Mouse (Mus musculus): ENCODE measurements around the gene Usp4. TPM values are rescaled to one million over a fixed set of nuclear protein-coding genes. Genes with fewer than 3 reads are reported as not detected.

Usp4 gene
- polyA plus RNA-seq, 1 experiment from 2014 or later: 68.3 TPM

DNA sequence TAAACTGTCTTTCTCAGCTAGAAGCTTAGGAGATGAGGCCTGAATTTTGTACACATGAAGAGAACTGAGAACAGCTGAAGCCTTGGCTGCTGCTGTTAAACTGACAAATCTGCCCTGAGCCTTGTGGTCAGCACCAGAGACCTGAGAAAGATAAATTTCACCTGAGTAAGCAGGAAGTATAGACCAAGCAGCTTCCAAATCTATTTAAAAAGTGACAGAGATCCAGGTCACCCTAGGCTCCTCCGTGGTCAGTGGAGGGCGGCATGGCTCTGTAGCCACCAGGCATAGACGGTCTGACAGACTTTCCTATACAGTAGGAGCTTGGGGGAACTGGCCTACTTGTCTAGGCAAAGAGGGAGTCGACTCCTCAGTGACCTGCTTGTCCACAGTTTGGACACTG lies 39.2 kb downstream of the Usp4 start:
- no peak overlapping the region for H3K4me2 ChIP-seq
- H3K4me3 ChIP-seq: no peak overlapping the region
- WGBS: 78% methylated on average over 4 of the region's 4 CpGs
- no peaks in the 10 kb centered on the region for H3K9me3 ChIP-seq (replicated peaks)
- H3K4me1 ChIP-seq (replicated peaks): no peaks in the 10 kb centered on the region
- H3K9ac ChIP-seq: no peak overlapping the region
- H3K27me3 ChIP-seq: no peaks in the 10 kb centered on the region
- no peak overlapping the region for H3K27ac ChIP-seq
- H3K36me3 ChIP-seq: peaks cover 80% of the 10 kb centered on the region
- ATAC-seq (replicated peaks; ENCODE audit: insufficient number of reproducible peaks, insufficient read depth, low FRiP score, low read depth): no peak

- no peak for ATAC-seq (replicated peaks; ENCODE audit: insufficient number of reproducible peaks, insufficient read depth, low FRiP score, low read depth)
- WGBS: 88% methylated on average over 10 of the region's 10 CpGs
- H3K27me3 ChIP-seq: no peaks in the 10 kb centered on the region
- no peak overlapping the region for H3K4me2 ChIP-seq
- no peak overlapping the region for H3K27ac ChIP-seq
- H3K36me3 ChIP-seq: peaks cover 81% of the 10 kb centered on the region
- no peaks in the 10 kb centered on the region for H3K9me3 ChIP-seq (replicated peaks)
- H3K4me3 ChIP-seq: no peak overlapping the region
- H3K4me1 ChIP-seq (replicated peaks): no peaks in the 10 kb centered on the region
- no peak overlapping the region for H3K9ac ChIP-seq
Measured at GRCm38 (mm10) chr9:108388601-108389000, 40.9 kb downstream of the Usp4 start.

DNA sequence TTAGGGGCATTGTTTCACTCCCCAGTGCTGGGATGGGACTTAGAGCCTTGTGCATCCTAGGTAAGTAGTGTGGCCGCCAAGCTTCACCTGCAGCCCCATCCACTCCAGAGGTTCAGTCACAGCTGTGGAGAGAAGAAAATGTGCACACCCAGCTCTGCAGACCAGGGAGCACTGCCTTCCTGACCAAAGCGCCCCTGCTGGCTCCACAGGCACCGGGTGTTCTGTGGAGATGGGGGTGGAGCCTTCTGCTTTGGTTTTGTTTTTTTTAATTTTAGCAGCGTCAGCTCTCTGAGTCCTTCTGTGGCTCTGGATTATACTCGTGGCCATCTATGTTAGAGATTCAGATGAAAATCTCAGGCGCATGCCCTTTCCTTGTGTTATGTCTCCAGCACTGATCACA lies 41.6 kb downstream of the Usp4 start:
- Histone ChIP-seq H3K27me3 (no peaks in the 10 kb centered on the region), H3K4me1 (replicated peaks) (no peaks in the 10 kb centered on the region), H3K36me3 (peaks cover 80% of the 10 kb centered on the region), H3K4me3 (no peak overlapping the region), H3K9ac (no peak overlapping the region), H3K4me2 (no peak overlapping the region), H3K9me3 (replicated peaks) (no peaks in the 10 kb centered on the region), H3K27ac (no peak overlapping the region)
- WGBS: 78% methylated on average over 6 of the region's 6 CpGs
- ATAC-seq (replicated peaks; ENCODE audit: insufficient number of reproducible peaks, insufficient read depth, low FRiP score, low read depth): no peak

GRCm38 (mm10) chr9:108392676-108393075 lies 45.0 kb downstream of the Usp4 start, which contains the start of gene 1700102P08Rik:
Gene 1700102P08Rik (plus strand): TSS chr9:108392805.
- 69% methylated on average over 18 of the region's 18 CpGs for WGBS
- no peak within 1 kb of the TSS for H3K4me2 ChIP-seq
- no peaks in the 10 kb centered on the region for H3K9me3 ChIP-seq (replicated peaks)
- no peak within 1 kb of the TSS for H3K9ac ChIP-seq
- no peaks in the 10 kb centered on the region for H3K27me3 ChIP-seq
- no peak for ATAC-seq (replicated peaks; ENCODE audit: insufficient number of reproducible peaks, insufficient read depth, low FRiP score, low read depth)
- no peak within 1 kb of the TSS for H3K27ac ChIP-seq
- peaks cover 56% of the 10 kb centered on the region for H3K36me3 ChIP-seq
- H3K4me3 ChIP-seq: no peak within 1 kb of the TSS
- H3K4me1 ChIP-seq (replicated peaks): no peaks in the 10 kb centered on the region

- Histone ChIP-seq H3K9me3 (replicated peaks) (no peaks in the 10 kb centered on the region), H3K27ac (no peak overlapping the region), H3K27me3 (no peaks in the 10 kb centered on the region), H3K4me3 (no peak overlapping the region), H3K36me3 (peaks cover 41% of the 10 kb centered on the region), H3K9ac (no peak overlapping the region), H3K4me1 (replicated peaks) (no peaks in the 10 kb centered on the region), H3K4me2 (no peak overlapping the region)
- ATAC-seq (replicated peaks; ENCODE audit: insufficient number of reproducible peaks, insufficient read depth, low FRiP score, low read depth): no peak
- WGBS: 92% methylated on average over 6 of the region's 6 CpGs
Measured at GRCm38 (mm10) chr9:108394191-108394590, 46.5 kb downstream of the Usp4 start.

GRCm38 (mm10) chr9:108395427-108395826 lies 47.8 kb downstream of the Usp4 start:
- H3K9ac ChIP-seq: no peak overlapping the region
- 89% methylated on average over 1 of the region's 1 CpGs for WGBS
- no peak overlapping the region for H3K27ac ChIP-seq
- H3K36me3 ChIP-seq: peaks cover 33% of the 10 kb centered on the region
- no peak overlapping the region for H3K4me3 ChIP-seq
- no peak overlapping the region for H3K4me2 ChIP-seq
- ATAC-seq (replicated peaks; ENCODE audit: insufficient number of reproducible peaks, insufficient read depth, low FRiP score, low read depth): no peak
- no peaks in the 10 kb centered on the region for H3K9me3 ChIP-seq (replicated peaks)
- no peaks in the 10 kb centered on the region for H3K27me3 ChIP-seq
- H3K4me1 ChIP-seq (replicated peaks): no peaks in the 10 kb centered on the region

DNA sequence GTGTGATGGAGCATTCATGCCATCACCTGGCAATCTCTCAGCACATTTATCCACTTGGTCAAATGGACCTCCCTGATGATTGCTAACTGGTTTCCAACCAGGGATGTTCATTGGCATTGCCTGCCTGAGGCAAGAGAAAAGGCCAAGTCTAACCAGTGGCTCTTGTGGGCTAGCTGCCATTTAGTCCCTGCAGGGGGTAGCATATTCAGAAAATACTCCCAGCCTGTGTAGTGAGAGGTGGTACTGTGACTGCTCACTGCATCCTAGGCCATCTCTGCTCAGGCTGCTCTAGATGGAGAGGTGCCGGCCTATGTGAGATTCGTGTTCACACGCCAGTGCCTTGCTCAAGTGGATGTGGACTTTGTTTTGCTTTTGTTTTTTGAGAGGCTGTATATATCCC lies 50.7 kb downstream of the Usp4 start:
- Histone ChIP-seq H3K4me3 (no peak overlapping the region), H3K36me3 (peaks cover 10% of the 10 kb centered on the region), H3K4me1 (replicated peaks) (peaks cover 9% of the 10 kb centered on the region), H3K4me2 (no peak overlapping the region), H3K9me3 (replicated peaks) (no peaks in the 10 kb centered on the region), H3K27ac (no peak overlapping the region), H3K9ac (no peak overlapping the region), H3K27me3 (no peaks in the 10 kb centered on the region)
- no peak for ATAC-seq (replicated peaks; ENCODE audit: insufficient number of reproducible peaks, insufficient read depth, low FRiP score, low read depth)
- WGBS: 86% methylated on average over 3 of the region's 3 CpGs

GRCm38 (mm10) chr9:108401186-108401960 lies 53.7 kb downstream of the Usp4 start:
- Histone ChIP-seq H3K4me3 (no peak overlapping the region), H3K9ac (no peak overlapping the region), H3K36me3 (no peaks in the 10 kb centered on the region), H3K27me3 (no peaks in the 10 kb centered on the region), H3K9me3 (replicated peaks) (no peaks in the 10 kb centered on the region), H3K4me1 (replicated peaks) (peaks cover 9% of the 10 kb centered on the region), H3K4me2 (no peak overlapping the region), H3K27ac (no peak overlapping the region)
- ATAC-seq (replicated peaks; ENCODE audit: insufficient number of reproducible peaks, insufficient read depth, low FRiP score, low read depth): no peak
- WGBS: 60% methylated on average over 7 of the region's 7 CpGs

- Histone ChIP-seq H3K4me3 (no peak overlapping the region), H3K9ac (no peak overlapping the region), H3K36me3 (no peaks in the 10 kb centered on the region), H3K4me2 (no peak overlapping the region), H3K27ac (no peak overlapping the region), H3K27me3 (no peaks in the 10 kb centered on the region), H3K4me1 (replicated peaks) (peaks cover 9% of the 10 kb centered on the region), H3K9me3 (replicated peaks) (no peaks in the 10 kb centered on the region)
- 81% methylated on average over 4 of the region's 4 CpGs for WGBS
- no peak for ATAC-seq (replicated peaks; ENCODE audit: insufficient number of reproducible peaks, insufficient read depth, low FRiP score, low read depth)
Measured at GRCm38 (mm10) chr9:108403081-108403480, 55.4 kb downstream of the Usp4 start.

DNA sequence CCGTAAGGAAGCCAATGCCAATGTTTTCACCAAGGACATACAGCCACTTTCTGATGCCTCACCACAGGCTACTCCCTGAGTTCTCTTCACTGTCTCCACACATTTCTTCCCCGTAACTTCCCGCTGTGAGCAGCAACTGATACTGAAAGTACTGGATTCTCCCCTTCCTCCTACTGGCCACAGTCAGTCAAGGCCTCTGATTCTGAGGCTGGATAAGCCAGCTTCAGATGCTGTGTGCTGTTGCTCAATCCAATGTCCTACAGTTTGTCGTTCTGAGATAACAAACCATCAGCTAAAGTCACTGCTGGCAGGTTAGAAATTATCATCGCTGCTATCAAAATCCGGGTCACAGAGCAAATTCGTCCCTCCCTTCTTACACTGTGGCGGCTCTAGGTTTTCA lies 56.8 kb downstream of the Usp4 start:
- H3K4me3 ChIP-seq: no peak overlapping the region
- H3K9me3 ChIP-seq (replicated peaks): no peaks in the 10 kb centered on the region
- H3K4me2 ChIP-seq: no peak overlapping the region
- H3K36me3 ChIP-seq: no peaks in the 10 kb centered on the region
- no peak overlapping the region for H3K9ac ChIP-seq
- no peaks in the 10 kb centered on the region for H3K27me3 ChIP-seq
- WGBS: 66% methylated on average over 8 of the region's 8 CpGs
- H3K4me1 ChIP-seq (replicated peaks): peaks cover 10% of the 10 kb centered on the region
- no peak overlapping the region for H3K27ac ChIP-seq
- no peak for ATAC-seq (replicated peaks; ENCODE audit: insufficient number of reproducible peaks, insufficient read depth, low FRiP score, low read depth)

DNA sequence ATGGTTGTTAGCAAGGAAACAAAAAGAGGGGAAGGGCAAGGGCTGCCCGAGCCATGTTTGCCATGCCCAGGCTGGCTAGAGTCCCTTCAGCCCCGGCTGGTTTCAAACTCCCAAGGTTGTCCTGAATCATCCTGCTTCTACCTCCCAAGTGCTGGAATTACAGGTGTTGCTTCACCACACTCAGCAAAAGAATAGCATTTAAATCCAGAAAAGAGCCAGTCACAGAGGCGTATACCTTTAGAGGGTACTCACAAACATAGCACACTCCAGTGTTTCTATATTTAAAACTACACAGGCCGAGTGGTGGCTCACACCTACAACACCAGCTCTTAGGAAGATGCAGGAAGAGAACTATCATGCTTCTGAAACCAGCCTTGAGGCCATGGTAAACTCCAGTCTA lies 61.9 kb downstream of the Usp4 start:
- no peak overlapping the region for H3K27ac ChIP-seq
- H3K4me3 ChIP-seq: no peak overlapping the region
- no peaks in the 10 kb centered on the region for H3K9me3 ChIP-seq (replicated peaks)
- H3K4me1 ChIP-seq (replicated peaks): peaks cover 4% of the 10 kb centered on the region; the same call in 1 of the 2 replicates
- H3K4me2 ChIP-seq: no peak overlapping the region
- no peak for ATAC-seq (replicated peaks; ENCODE audit: insufficient number of reproducible peaks, insufficient read depth, low FRiP score, low read depth)
- H3K27me3 ChIP-seq: no peaks in the 10 kb centered on the region
- 63% methylated on average over 4 of the region's 4 CpGs for WGBS
- no peak overlapping the region for H3K9ac ChIP-seq
- H3K36me3 ChIP-seq: no peaks in the 10 kb centered on the region

- no peak overlapping the region for H3K27ac ChIP-seq
Measured at GRCm38 (mm10) chr9:108411381-108411942, 63.8 kb downstream of the Usp4 start.

More at GRCm38 (mm10) chr9:108411381-108411942, 63.8 kb downstream of the Usp4 start:
- ATAC-seq (replicated peaks; ENCODE audit: insufficient number of reproducible peaks, insufficient read depth, low FRiP score, low read depth): no peak
- Histone ChIP-seq H3K4me2 (no peak overlapping the region), H3K4me1 (replicated peaks) (peaks cover 4% of the 10 kb centered on the region; the same call in 1 of the 2 replicates), H3K4me3 (no peak overlapping the region), H3K36me3 (no peaks in the 10 kb centered on the region), H3K27me3 (no peaks in the 10 kb centered on the region), H3K9me3 (replicated peaks) (no peaks in the 10 kb centered on the region), H3K9ac (no peak overlapping the region)
- 76% methylated on average over 9 of the region's 9 CpGs for WGBS

All from heart, embryonic 15.5 days (tissue).